Mouse (Mus musculus) CH12.LX (cell line): ENCODE results near the gene Tnfrsf19. TPM values are rescaled to one million over a fixed set of nuclear protein-coding genes. Genes with fewer than 3 reads are reported as not detected.

Experiments used
- DNase-seq: peaks from one replicate; pipeline ENCODE4 v3.0.0-alpha.2; 2013; ENCODE audit errors: extremely low read depth
- H3K27ac ChIP-seq: 2 replicates; pipeline ENCODE4 v1.5.1; 2012; ENCODE audit warnings: low read depth, mild to moderate bottlenecking, control low read depth, moderate library complexity; ENCODE audit not compliant: insufficient read depth
- H3K27me3 ChIP-seq: replicated peaks from 2 replicates; pipeline ENCODE3; 2012; ENCODE audit warnings: inconsistent platforms
- H3K36me3 ChIP-seq, 2 experiments: replicated peaks in 1 of 2; 2 replicates each; pipeline versions ENCODE3 to v1.6.1; 2012; ENCODE audit warnings: inconsistent platforms in 1 of 2, low read length in 1 of 2, mild to moderate bottlenecking in 1 of 2, mixed read lengths in 1 of 2, moderate library complexity in 1 of 2; ENCODE audit not compliant: control insufficient read depth in 1 of 2, insufficient read depth in 1 of 2
- H3K4me1 ChIP-seq, 2 experiments: 2 replicates each; pipeline ENCODE4 v1.6.1; 2012; ENCODE audit warnings: inconsistent platforms in 1 of 2, moderate library complexity in 1 of 2; ENCODE audit not compliant: insufficient read depth in 2 of 2, control insufficient read depth in 1 of 2
- H3K4me2 ChIP-seq: 2 replicates; pipeline ENCODE4 v1.6.1; 2012; ENCODE audit warnings: low read depth, mild to moderate bottlenecking, control low read depth; ENCODE audit not compliant: poor library complexity, insufficient read depth, severe bottlenecking
- H3K4me3 ChIP-seq, 3 experiments: fragments of 150-350 bp in 1 of 3; sonication (generic) in 1 of 3; replicated peaks in 1 of 3; 2 replicates each; pipeline versions ENCODE3 to v1.5.1; 2011 to 2012; ENCODE audit warnings: low read depth in 2 of 3, low read length in 2 of 3, mild to moderate bottlenecking in 2 of 3, moderate library complexity in 2 of 3, control low read depth in 1 of 3, improper control_type of control experiment in 1 of 3, inconsistent platforms in 1 of 3, mixed read lengths in 1 of 3; ENCODE audit not compliant: poor library complexity in 1 of 3
- H3K79me2 ChIP-seq: replicated peaks from 2 replicates; pipeline ENCODE4 v1.6.1; 2012; ENCODE audit warnings: mild to moderate bottlenecking, moderate library complexity; ENCODE audit not compliant: control insufficient read depth, poor library complexity, insufficient read depth, severe bottlenecking; ENCODE audit errors: extremely low read depth
- H3K9ac ChIP-seq: 2 replicates; pipeline ENCODE4 v1.6.1; 2012; ENCODE audit warnings: low read depth, mild to moderate bottlenecking, control low read depth, moderate library complexity; ENCODE audit not compliant: insufficient read depth
- H3K9me3 ChIP-seq: replicated peaks from 2 replicates; pipeline ENCODE3; 2012; ENCODE audit warnings: low read length, inconsistent platforms, mixed read lengths
- CHD1 ChIP-seq: IDR thresholded peaks from 2 replicates; pipeline ENCODE4 v1.6.1; 2012; ENCODE audit warnings: low read depth, low read length, improper control_type of control experiment, inconsistent platforms
- ETS1 ChIP-seq: conservative IDR thresholded peaks from 2 replicates; pipeline ENCODE4 v1.6.1; 2012; ENCODE audit warnings: low read depth, mild to moderate bottlenecking, inconsistent platforms, low read length, improper control_type of control experiment, moderate library complexity
- IRF4 ChIP-seq: IDR thresholded peaks from 2 replicates; pipeline ENCODE4 v1.6.1; 2014; ENCODE audit warnings: low read depth, mild to moderate bottlenecking, inconsistent platforms, low read length, improper control_type of control experiment
- JUN ChIP-seq: IDR thresholded peaks from 2 replicates; pipeline ENCODE4 v1.6.1; 2011; ENCODE audit warnings: low read depth, mild to moderate bottlenecking, low read length, improper control_type of control experiment, moderate library complexity; ENCODE audit not compliant: insufficient read depth
- MEF2A ChIP-seq: IDR thresholded peaks from 2 replicates; pipeline ENCODE4 v1.6.1; 2014; ENCODE audit warnings: low read depth, mild to moderate bottlenecking, inconsistent platforms, low read length, improper control_type of control experiment, borderline replicate concordance
- POLR2A ChIP-seq: IDR thresholded peaks from 2 replicates; pipeline ENCODE4 v1.6.1; 2011; ENCODE audit warnings: low read depth, mild to moderate bottlenecking, improper control_type of control experiment, low read length
- RCOR1 ChIP-seq: conservative IDR thresholded peaks from 2 replicates; pipeline ENCODE4 v1.6.1; 2012; ENCODE audit warnings: low read depth, mild to moderate bottlenecking, inconsistent platforms, low read length, improper control_type of control experiment
- SIN3A ChIP-seq: IDR thresholded peaks from 2 replicates; pipeline ENCODE4 v1.6.1; 2012; ENCODE audit warnings: low read length, improper control_type of control experiment, inconsistent platforms
- USF1 ChIP-seq: IDR thresholded peaks from 2 replicates; pipeline ENCODE4 v1.6.1; 2014; ENCODE audit warnings: low read depth, mild to moderate bottlenecking, inconsistent platforms, low read length, improper control_type of control experiment
- ZC3H11A ChIP-seq: IDR thresholded peaks from 2 replicates; pipeline ENCODE4 v1.6.1; 2012; ENCODE audit warnings: low read depth, mild to moderate bottlenecking, inconsistent platforms, low read length, improper control_type of control experiment
- dilution Hi-C: fragments of 300-500 bp; cut with MboI; formaldehyde crosslinking; loops from 2 replicates; pipeline ENCODE4 v1.14.3; 2020; ENCODE audit warnings: low sequenced_read_pairs; ENCODE audit not compliant: extremely low pct_unique_long_range_greater_than_20kb, extremely low pct_ligation_motif_present
- in situ Hi-C: fragments of 300-500 bp; cut with MboI; formaldehyde crosslinking; loops from 3 replicates; pipeline ENCODE4 v1.14.3; 2019; ENCODE audit warnings: low sequenced_read_pairs, low pct_ligation_motif_present, low pct_unique_long_range_greater_than_20kb, mixed read lengths
- polyA plus RNA-seq: library from polyadenylated mRNA; unstranded; fragments of >175 nt; gene quantifications from 2 replicates; pipeline ENCODE4 v1.2.1, GENCODE M21; 2012; ENCODE audit warnings: low read depth; ENCODE audit not compliant: insufficient read length
- total RNA-seq, 2 experiments: library from RNA; depleted of rRNA; stranded (reverse); fragments of 300-350 nt in 1 of 2; fragments of >200 nt in 1 of 2; gene quantifications; 2 replicates each; pipeline ENCODE4 v1.2.3; 2012 to 2014

The Tnfrsf19 gene
- total and polyA plus RNA-seq, 3 experiments, result 4.4 to 6.5 (median 4.6) TPM

GRCm38 (mm10) chr14:61011621-61012174 is 34.6 kb downstream of the Tnfrsf19 start:
- in situ Hi-C loops, result no loop called here
- TF ChIP-seq ZC3H11A, result no peak
- dilution Hi-C loops, result no loop called here

DNA sequence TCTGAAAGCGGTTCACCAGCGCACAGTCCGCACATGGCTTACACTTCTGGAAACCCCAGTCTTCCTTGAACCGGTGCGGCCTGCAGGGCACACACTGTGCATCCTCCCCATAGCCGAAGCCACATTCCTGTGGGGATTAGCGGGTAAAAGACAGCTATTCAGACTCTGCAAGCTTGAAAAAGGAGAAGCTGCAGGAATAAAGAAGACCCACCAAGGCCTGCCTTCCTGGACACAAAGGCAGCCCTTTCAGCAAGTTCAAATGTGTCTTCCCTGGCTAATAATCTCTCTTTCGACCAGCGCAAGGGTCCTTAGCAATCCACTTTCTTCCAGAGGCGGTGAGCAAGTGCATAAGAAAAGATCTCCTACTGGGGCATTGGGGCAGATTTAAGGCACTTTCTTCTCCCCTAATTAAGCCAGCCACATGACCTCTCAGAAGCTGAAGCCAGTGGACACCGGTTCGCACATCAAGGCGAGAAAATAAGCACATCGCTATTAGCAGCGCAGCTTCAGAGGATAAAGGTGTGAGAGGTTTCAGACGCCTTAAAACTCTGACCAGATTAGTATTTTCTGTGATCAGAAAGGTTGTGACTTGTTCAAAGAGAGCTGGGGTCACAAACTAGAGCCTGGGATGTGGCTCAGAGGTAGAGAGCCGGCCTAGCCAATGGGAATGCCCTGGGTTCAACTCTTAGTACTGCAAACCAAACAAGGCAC is 41.0 kb downstream of the Tnfrsf19 start:
- Histone ChIP-seq H3K36me3 (no peaks in the 10 kb centered on the region), H3K9me3 (no peaks in the 10 kb centered on the region), H3K27ac (no peak overlapping the region), H3K4me3 (no peak overlapping the region), H3K4me2 (no peak overlapping the region), H3K79me2 (no peaks in the 10 kb centered on the region), H3K9ac (no peak overlapping the region), H3K4me1 (peaks cover 2 to 9% of the 10 kb centered on the region in 2 experiments; a peak in 3 of 4 replicates), H3K27me3 (no peaks in the 10 kb centered on the region)
- in situ Hi-C loops, result no loop called here
- DNase-seq, result no peak
- TF ChIP-seq ZC3H11A, result no peak
- no peak for TF ChIP-seq RCOR1
- no peak for TF ChIP-seq CHD1
- TF ChIP-seq POLR2A, result no peak
- TF ChIP-seq SIN3A, result no peak
- TF ChIP-seq USF1, result no peak
- TF ChIP-seq MEF2A, result no peak
- TF ChIP-seq ETS1, result no peak
- no peak for TF ChIP-seq JUN
- dilution Hi-C loops, result no loop called here

More at GRCm38 (mm10) chr14:61011621-61012174, 34.6 kb downstream of the Tnfrsf19 start:
- Histone ChIP-seq H3K27ac (no peak overlapping the region), H3K9me3 (no peaks in the 10 kb centered on the region), H3K4me2 (no peak overlapping the region; the same call in 1 of the 2 replicates), H3K27me3 (no peaks in the 10 kb centered on the region), H3K79me2 (no peaks in the 10 kb centered on the region), H3K9ac (no peak overlapping the region), H3K4me3 (no peak overlapping the region), H3K4me1 (peaks cover 0 to 21% of the 10 kb centered on the region in 2 experiments; a peak in 2 of 4 replicates), H3K36me3 (no peaks in the 10 kb centered on the region)
- peak; percentile 12 for DNase-seq

GRCm38 (mm10) chr14:61003676-61004075 is 42.6 kb downstream of the Tnfrsf19 start:
- TF ChIP-seq IRF4, result no peak
- DNase-seq, result no peak
- H3K27me3 ChIP-seq, result no peaks in the 10 kb centered on the region
- no peak overlapping the region for H3K4me2 ChIP-seq
- H3K9ac ChIP-seq, result no peak overlapping the region
- in situ Hi-C loops (no loop called here), dilution Hi-C loops (no loop called here)
- no peaks in the 10 kb centered on the region for H3K9me3 ChIP-seq
- no peaks in the 10 kb centered on the region for H3K36me3 ChIP-seq
- no peak overlapping the region for H3K27ac ChIP-seq
- no peak overlapping the region for H3K4me3 ChIP-seq
- H3K4me1 ChIP-seq, result peaks cover 5 to 15% of the 10 kb centered on the region in 2 experiments; a peak in 3 of 4 replicates
- no peaks in the 10 kb centered on the region for H3K79me2 ChIP-seq
